ENCODE assay signal across 14 mouse cellular contexts in the genomic region with DNA sequence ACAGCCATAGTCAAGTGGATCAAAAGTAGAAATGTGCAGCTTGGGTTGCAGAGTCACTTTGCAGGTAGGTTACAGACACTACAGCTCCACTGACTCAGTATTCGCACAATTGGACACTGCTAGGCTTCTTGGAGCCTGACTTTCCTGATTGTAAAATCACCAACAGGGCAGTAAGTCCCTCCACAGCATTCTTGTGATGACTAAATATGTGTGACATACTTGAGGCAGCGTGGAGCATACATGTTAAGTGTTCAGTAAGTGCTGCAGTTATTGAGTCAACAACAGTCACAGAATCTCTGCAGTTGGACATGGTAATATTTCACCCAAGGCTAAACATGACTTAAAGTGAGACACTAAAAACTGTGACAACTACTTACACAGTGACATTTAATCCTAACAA.
"Had no signal": no experiment of that assay in that cellular context is flagged by ENCODE, and none has a peak within 500 bp of the region (broad histone marks: within the 10 kb centered on the region; RNA-seq: fewer than 3 reads in every experiment).

No protein-coding gene starts in this region.

- H3K27me3 ChIP-seq: kidney, embryonic 15.5 days; liver, embryonic 13.5 days; lung, embryonic 15.5 days; megakaryocyte, embryonic 14.5 days had no signal

- H3K4me2 ChIP-seq: kidney, embryonic 15.5 days; liver, embryonic 13.5 days; lung, embryonic 15.5 days; midbrain, embryonic 11.5 days had no signal

- H3K4me1 ChIP-seq: kidney, embryonic 15.5 days; lung, embryonic 15.5 days had no signal

- H3K36me3 ChIP-seq: liver, embryonic 13.5 days; lung, embryonic 15.5 days had no signal

- H3K4me3 ChIP-seq: kidney, embryonic 15.5 days; left cerebral cortex, adult 2 months; liver, embryonic 13.5 days; lung, embryonic 15.5 days had no signal

- H3K27ac ChIP-seq: kidney, embryonic 15.5 days; left cerebral cortex, adult 2 months; liver, embryonic 13.5 days; lung, embryonic 15.5 days had no signal

- DNase-seq: kidney, adult 11 months; kidney, adult 8-10 months; kidney, postnatal 10 days; kidney, postnatal 36 days; layer of hippocampus, postnatal 36 days; liver, embryonic 13.5 days; midbrain, embryonic 14.5 days; thymus, adult 18-20 months; thymus, postnatal 36 days had no signal

- H3K9me3 ChIP-seq: kidney, embryonic 15.5 days; liver, embryonic 13.5 days; lung, embryonic 15.5 days; megakaryocyte, embryonic 14.5 days had no signal

- H3K9ac ChIP-seq: kidney, embryonic 15.5 days; liver, embryonic 13.5 days; lung, embryonic 15.5 days had no signal
